Mouse (Mus musculus): ENCODE measurements at regions not wholly inside any gene's neighbourhood (a gene's known extent, or its start where the extent isn't known, plus 50 kb on each side); places are given as distances from the start of the nearest gene placed in this dataset.
A peak's percentile ranks its signal among the peaks of the same experiment; 100 is the strongest.

GRCm38 (mm10) chr3:105165355-105165754 is 98.7 kb downstream of the 4930564D02Rik start:
- TF ChIP-seq CTCF (IDR thresholded peaks at IDR 0.05; ENCODE audit: low read depth) (peak; percentile 65), EP300 (IDR thresholded peaks at IDR 0.05; ENCODE audit: low read depth) (no peak)

Data from liver, postnatal 0 days (tissue).